Mouse (Mus musculus): ENCODE results near the gene Etfbkmt.

DNA sequence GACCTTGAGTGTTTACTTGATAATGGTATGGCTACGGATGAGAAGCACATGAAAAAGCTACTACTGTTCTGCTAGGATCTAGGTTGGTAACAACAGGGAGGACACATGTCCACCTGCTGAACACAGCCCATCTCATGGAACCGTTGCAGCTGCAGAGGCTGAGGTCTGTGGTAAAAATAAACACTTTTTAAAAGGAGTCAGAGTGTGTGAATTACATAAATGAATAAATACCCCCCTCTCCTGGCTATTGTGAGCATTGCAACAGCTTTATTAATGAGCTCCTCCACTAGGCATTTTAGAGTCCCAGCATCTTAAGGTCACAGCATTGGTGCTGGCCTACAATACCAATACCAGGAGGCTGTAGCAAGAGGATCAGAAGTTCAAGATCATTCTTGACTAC lies 19.8 kb upstream of the Etfbkmt start:
- TF ChIP-seq CTCF (IDR thresholded peaks at IDR 0.05): peak; percentile 85
- TF ChIP-seq EP300 (IDR thresholded peaks at IDR 0.05): no peak
